Mouse (Mus musculus): ENCODE data around the gene 4930444G20Rik.
"Not testable (repeated sequence)": the region's sequence is repeated elsewhere in the genome, so short reads cannot be mapped to it uniquely, and the experiment has no call there.

Gene 4930444G20Rik

GRCm38 (mm10) chr10:22067979-22068378 lies at the start of gene 4930444G20Rik:
4930444G20Rik (minus strand) TSS chr10:22068079.
- TF ChIP-seq GATA4 (IDR thresholded peaks at IDR 0.05; ENCODE audit: insufficient replicate concordance, low read length) = not testable (repeated sequence)

- TF ChIP-seq GATA4 (IDR thresholded peaks at IDR 0.05; ENCODE audit: insufficient replicate concordance, low read length) = no peak
Measured at GRCm38 (mm10) chr10:22074531-22074930, 6.7 kb upstream of the 4930444G20Rik start.

GRCm38 (mm10) chr10:22072739-22073138 lies 4.9 kb upstream of the 4930444G20Rik start:
- TF ChIP-seq GATA4 (IDR thresholded peaks at IDR 0.05; ENCODE audit: insufficient replicate concordance, low read length) = no peak

- no peak for TF ChIP-seq GATA4 (IDR thresholded peaks at IDR 0.05; ENCODE audit: insufficient replicate concordance, low read length)
Measured at GRCm38 (mm10) chr10:22070576-22070975, 2.7 kb upstream of the 4930444G20Rik start.

- TF ChIP-seq GATA4 (IDR thresholded peaks at IDR 0.05; ENCODE audit: insufficient replicate concordance, low read length) = no peak
Measured at GRCm38 (mm10) chr10:22070168-22070567, 2.3 kb upstream of the 4930444G20Rik start.

GRCm38 (mm10) chr10:22059415-22059814 lies 8.5 kb downstream of the 4930444G20Rik start:
- no peak for TF ChIP-seq GATA4 (IDR thresholded peaks at IDR 0.05; ENCODE audit: insufficient replicate concordance, low read length)

- TF ChIP-seq GATA4 (IDR thresholded peaks at IDR 0.05; ENCODE audit: insufficient replicate concordance, low read length) = no peak
Measured at GRCm38 (mm10) chr10:22059026-22059325, 8.9 kb downstream of the 4930444G20Rik start.

- no peak; the same call in 1 of the 2 replicates for TF ChIP-seq GATA4 (IDR thresholded peaks at IDR 0.05; ENCODE audit: insufficient replicate concordance, low read length)
Measured at GRCm38 (mm10) chr10:22058218-22059025, 9.5 kb downstream of the 4930444G20Rik start.

- TF ChIP-seq GATA4 (IDR thresholded peaks at IDR 0.05; ENCODE audit: insufficient replicate concordance, low read length) = no peak
Measured at GRCm38 (mm10) chr10:22055308-22055707, 12.6 kb downstream of the 4930444G20Rik start.

- no peak for TF ChIP-seq GATA4 (IDR thresholded peaks at IDR 0.05; ENCODE audit: insufficient replicate concordance, low read length)
Measured at GRCm38 (mm10) chr10:22034303-22034702, 33.6 kb downstream of the 4930444G20Rik start.

GRCm38 (mm10) chr10:22018618-22019017 lies 49.3 kb downstream of the 4930444G20Rik start:
- TF ChIP-seq GATA4 (IDR thresholded peaks at IDR 0.05; ENCODE audit: insufficient replicate concordance, low read length) = no peak

- no peak for TF ChIP-seq GATA4 (IDR thresholded peaks at IDR 0.05; ENCODE audit: insufficient replicate concordance, low read length)
Measured at GRCm38 (mm10) chr10:22017469-22018159, 50.3 kb downstream of the 4930444G20Rik start.
